Mouse (Mus musculus) kidney, adult 11 months (tissue): ENCODE results near the gene Nrros.
A peak's percentile ranks its signal among the peaks of the same experiment; 100 is the strongest.

ENCODE experiments used
- DNase-seq: peaks from one replicate; pipeline ENCODE4 v3.0.0; 2022

Gene Nrros

DNA sequence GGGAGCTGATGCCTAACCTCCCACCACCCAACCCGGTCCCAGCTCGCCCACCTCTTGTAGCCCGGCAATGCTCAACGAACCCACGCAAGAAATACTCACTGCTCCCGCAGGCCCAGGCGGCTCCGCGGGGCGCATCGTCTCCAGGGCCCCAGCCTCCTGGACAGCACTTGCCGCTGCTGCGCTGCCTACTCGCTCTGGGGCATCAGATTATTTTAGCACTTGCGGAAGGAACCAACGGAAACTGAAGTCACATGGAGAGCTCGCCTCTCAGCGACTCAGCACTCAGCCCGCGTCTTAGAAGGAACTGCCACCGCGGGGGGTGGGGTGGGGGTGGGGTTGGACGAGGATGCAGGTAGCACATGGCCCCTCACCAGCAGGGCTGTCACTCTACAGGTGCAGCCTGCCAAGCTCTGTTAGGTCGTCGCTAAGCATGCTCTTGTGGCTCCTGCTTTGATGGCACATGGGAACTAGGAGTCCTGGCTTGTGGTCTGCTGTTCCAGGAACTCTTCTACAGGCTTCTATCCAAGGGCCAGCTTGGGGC lies at the start of gene Nrros:
TSS of gene Nrros (minus strand) at position 314 of the 541 bp plus-strand sequence.
- DNase-seq: no peak

DNA sequence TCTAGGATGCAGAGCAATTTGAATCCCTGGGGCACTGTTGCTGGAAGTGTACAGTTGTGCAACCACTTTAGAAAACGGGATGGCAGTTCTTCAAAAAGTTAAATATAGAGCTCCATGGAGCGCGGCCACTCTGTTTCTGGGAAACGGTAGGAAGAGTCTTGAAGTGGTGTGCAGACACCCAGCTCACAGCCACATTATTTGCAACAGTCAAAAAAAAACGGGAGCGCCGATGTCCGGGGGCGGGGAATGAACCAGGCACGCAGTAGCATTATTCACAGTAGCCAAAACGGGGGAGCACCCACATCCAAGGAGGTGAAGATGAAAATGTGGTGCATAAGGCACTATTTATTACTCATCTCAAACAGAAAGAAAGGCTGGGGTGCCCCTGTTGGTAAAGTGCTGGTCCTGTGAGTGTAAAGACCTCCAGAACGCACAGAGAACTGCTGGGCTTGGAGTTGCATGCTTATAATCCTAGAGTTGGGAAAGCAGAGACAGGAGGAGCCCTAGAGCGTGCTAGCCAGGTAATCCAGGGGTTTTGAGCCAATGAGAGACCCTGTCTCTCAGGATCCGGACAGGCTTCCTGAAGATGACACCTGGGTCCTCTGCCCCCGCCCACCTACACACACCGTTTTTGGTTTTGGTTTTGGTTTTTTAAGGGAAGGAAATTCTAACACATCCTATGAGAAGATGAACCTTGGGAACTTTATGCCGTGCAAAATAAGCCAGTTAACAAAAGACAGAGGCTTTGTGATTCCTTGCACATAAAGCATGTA lies 49.6 kb upstream of the Nrros start:
- no peak for DNase-seq

- no peak for DNase-seq
Observed at GRCm38 (mm10) chr16:32214156-32214555, 48.8 kb upstream of the Nrros start.

DNA sequence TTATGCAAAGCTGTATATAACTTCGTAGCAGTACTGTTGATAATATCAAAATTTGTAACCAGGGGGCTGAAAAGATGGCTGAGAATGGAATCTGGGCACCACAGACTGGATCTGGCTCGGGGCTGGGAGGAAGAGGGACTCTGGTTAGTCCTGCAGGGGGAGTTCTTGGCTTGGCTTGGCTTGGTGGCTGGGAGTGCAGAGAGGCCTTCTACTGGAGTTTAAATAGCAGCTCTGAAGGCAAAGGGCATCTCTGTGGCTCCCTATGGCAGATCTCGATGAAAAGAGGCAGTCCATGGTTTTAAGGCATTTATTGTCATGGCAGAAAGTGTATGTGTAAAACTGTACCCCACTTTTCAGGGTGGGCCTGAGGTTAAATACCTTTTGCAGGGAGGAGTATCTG lies 39.5 kb upstream of the Nrros start:
- no peak for DNase-seq

GRCm38 (mm10) chr16:32202681-32203080 lies 37.3 kb upstream of the Nrros start:
- DNase-seq: peak; percentile 44

DNA sequence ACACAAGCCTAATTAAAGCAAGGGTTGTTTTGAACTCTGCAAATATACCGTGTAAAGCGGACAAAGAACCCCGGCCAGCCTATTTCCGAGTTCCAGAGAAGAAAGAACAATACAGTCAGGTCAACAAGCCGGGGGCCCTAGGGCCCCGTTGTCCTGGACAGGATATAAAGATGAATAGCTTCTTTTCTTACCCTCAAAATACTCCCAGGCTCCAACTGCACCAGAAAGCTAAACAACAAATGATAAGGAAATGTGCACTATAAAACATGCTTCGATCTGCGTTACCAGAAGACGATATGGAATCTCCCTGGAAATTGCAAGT lies 35.6 kb upstream of the Nrros start:
- DNase-seq: peak; percentile 19

GRCm38 (mm10) chr16:32200256-32201003 lies 35.0 kb upstream of the Nrros start:
- DNase-seq: peak; percentile 23

- peak; percentile 23 for DNase-seq
Observed at GRCm38 (mm10) chr16:32190011-32190441, 24.6 kb upstream of the Nrros start.

- DNase-seq: no peak
Observed at GRCm38 (mm10) chr16:32189109-32189508, 23.7 kb upstream of the Nrros start.

DNA sequence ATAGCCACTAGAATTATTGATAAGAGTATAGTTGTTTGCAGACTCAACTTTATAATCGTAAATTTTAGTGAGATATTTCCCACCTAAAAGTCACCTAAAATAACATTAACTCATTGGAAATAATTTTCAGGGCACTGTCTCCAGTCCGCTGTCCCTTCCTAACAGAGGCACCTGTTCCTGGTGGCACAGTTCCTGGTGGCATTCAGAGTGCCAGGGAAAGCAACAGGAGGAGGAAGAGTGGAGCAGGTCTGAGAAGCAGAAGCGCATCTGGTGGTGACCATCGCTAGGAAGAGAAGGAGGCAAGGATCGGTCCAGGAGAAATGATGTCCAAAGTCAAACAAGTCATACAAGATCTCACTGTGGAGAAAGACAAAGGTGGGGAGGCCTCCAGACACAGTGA lies 20.7 kb upstream of the Nrros start:
- no peak for DNase-seq

- DNase-seq: no peak
Observed at GRCm38 (mm10) chr16:32179333-32179901, 14.0 kb upstream of the Nrros start, which contains the start of gene Bex6. TSS of gene Bex6 (plus strand) at chr16:32179823.

GRCm38 (mm10) chr16:32176896-32177686 lies 11.7 kb upstream of the Nrros start:
- DNase-seq: no peak

DNA sequence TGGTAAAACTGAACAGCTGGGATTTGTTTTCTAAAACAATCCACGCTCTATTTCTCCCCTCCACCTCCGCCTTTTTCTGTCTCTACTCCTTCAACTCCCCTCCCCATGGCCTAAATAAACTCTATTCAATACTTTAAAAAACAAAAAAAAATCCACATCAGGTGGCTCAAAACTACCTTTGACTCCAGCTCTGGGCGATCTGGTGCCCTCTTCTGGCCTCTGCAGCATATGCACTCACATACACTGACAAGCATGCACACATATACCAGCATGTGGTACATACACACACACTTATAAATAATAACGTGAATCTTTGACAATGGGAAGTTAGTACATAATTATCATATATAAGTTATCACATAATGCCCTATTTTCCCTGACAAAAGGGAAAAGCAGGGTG lies 9.6 kb upstream of the Nrros start:
- DNase-seq: no peak

DNA sequence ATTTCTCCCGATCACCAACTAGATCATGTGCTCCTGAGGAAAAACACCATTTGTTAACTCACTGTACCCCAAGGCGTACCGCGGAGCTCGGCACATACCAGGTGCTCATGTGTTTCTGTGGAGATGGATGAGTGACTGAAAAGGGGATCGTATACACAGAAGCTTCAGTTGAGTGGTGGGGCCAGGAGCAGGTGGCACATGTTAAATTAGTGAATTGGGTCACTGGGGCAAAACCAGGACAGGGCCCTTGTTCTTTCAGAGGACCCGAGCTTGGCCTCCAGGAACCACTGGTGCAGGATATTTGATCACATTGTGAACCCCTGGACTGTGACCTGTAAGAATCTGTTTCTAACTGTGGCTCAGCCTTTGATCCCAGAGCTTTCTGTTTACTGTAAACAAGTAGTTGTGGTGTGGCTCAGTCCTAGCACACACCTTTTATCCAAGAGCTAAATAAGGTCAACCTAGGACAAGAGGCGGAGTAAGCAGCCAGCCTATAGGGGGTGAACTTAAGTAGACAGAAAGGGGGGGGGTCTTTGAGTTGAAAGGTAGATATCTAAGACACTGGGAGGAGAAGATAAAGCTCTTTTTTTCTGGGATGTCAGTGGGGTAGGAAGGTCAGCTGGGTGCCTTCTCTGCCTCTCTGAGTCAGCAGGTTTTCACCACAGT lies 9.1 kb upstream of the Nrros start:
- DNase-seq: no peak

DNA sequence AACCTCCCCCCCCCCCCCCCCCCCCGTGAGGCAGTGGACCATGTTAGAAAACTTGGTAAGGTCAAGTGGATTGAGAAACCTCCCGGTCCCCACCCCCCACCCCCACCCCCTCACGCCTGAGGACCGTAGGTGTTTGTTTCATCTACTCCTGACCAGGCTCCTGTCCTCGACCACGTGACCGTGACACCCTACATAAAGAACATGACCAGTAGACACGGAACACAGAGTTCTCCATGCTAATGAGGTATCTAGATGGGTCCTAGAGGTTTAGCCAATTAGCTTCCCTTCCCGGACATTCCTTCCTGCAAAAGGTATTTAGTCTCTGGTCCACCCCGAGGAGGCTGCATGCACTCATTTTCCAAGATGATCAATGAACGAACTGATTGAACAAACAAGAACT lies 8.0 kb upstream of the Nrros start:
- peak; percentile 36 for DNase-seq

DNA sequence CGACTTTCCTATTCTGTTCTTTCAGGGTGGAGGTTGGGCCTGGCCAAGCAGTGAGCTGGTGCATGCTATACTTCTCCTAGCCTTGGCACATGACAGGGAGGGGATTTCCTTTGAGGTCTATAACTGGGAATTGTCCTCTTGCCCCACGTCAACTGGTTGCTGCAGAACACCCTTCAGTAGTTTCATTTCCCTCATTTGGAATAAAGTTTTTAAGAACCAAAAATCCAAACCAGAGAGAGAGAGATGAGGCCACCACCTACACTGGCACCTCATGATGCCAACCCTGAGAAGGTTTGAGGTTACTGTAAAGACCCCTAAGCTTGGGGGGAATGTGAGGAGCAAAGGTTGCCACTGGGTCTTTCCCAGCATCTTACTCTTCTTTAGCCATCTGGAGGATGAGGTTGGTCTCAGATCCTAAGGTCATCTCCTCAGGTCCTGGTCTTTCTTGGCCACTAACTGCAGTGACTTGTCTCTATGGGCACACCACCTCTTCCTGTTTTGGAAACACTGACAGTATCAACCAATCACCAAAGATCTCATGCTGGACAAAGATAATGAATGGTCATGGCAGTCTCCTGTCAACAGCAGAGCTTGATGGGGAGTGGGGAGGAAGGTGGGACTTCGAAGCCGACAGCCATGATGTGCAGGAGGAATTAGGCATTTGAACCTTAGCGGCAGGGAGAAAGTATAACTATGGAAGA lies 5.8 kb upstream of the Nrros start:
- no peak for DNase-seq

DNA sequence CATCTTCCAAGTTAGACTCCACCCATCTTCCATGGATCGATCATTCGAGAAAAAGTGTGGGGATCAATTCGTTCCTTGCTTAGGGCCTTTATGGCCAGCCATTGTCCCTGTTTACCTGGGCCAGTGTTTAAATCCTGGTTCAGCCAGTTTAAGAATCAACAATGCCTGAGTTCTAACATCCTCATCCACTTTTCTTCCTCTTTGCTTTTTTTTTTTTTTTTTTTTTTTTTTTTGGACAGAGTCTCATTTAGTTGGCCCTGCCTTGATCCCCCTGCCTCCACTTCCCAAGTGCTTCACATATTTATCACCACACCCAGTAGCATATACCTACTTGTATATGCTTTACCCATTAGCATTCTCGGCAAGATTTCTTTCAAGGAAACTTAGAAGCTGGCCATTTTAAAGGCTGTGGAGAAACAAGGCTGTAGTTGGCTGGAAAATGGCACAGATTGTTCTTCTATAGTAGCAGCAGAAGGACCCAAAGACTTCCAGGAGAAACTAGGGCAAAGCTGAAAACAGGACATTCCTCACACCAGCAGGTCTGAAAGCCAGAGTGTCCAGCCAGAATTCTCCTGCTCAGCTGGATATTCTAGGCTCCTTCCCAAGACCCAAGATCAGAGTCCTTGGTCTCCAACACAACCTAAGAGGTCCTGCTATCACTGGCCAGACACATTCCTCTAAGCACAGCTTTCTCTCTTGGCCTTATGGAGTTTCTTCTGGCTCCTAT lies 2.6 kb upstream of the Nrros start:
- DNase-seq: no peak

DNA sequence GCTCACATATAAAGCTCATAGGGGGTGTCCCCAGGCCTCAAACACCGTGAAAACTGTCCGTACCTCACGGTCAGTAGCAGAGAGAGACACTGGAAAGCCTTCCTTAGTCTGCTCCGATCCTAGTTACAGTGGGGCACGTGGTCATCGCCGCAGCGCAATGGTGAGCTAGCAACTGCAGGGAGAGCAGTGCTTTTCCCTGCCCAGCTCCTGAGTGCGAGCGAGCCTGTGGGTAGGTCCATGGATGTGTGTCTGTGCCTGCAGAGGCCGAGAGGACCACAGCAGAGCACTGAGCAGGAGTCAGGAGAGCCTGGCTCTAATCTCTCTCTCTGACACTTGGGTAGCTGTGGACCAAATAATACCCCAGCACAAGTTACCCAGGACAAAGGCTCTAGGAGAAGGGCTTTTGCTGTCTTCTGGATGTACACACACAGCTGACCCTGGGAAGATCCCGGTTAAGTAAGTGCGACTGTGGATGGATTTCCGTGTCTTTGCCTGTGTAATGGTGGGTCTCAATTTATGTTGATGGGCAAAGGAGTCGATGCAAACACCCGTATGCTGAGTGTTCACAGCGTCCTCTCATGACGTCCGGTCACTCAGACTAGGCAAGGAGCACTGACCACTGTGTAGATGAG lies 882 bp downstream of the Nrros start:
- no peak for DNase-seq

- DNase-seq: no peak
Observed at GRCm38 (mm10) chr16:32163891-32164290, 1.5 kb downstream of the Nrros start.

DNA sequence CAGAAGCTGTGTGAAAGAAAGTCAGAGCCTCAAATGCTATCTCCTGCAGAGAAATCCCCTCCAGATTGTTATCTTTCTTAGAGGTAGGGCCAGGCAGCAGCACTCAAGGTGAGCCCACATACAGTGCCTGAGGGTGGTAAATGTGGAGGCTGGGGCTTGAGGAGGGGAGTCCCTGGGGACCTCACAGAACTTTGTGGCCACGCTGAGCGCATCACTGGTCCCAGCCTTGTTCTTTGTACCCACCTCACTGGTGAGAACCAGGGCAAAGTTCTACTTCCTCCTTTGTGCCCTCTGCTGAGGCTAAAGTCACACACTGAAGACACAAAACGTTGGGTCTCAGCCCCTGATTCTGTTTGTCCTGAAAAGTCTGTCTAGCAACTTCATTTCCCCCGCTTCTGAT lies 2.0 kb downstream of the Nrros start:
- no peak for DNase-seq
